Mouse (Mus musculus) heart, embryonic 13.5 days (tissue): Measurements from ENCODE around the gene Hist2h2aa1. TPM values are rescaled to one million over a fixed set of nuclear protein-coding genes. Genes with fewer than 3 reads are reported as not detected.
"Not testable (repeated sequence)": the region's sequence is repeated elsewhere in the genome, so short reads cannot be mapped to it uniquely, and the experiment has no call there.

Experiments used
- ATAC-seq: fragments of 200-750 bp; cut with Nextera tagmentation; 2 replicates; pipeline ENCODE4 v1.8.0; 2017; ENCODE audit warnings: moderate TSS enrichment; ENCODE audit not compliant: insufficient number of reproducible peaks, low FRiP score, low TSS enrichment; ENCODE audit errors: extremely low read depth
- H3K27ac ChIP-seq: fragments of 300-500 bp; sonication (generic); replicated peaks from 2 replicates; pipeline ENCODE4 v1.5.1; 2015; ENCODE audit warnings: moderate library complexity, mild to moderate bottlenecking, inconsistent platforms
- H3K27me3 ChIP-seq: fragments of 300-500 bp; sonication (generic); replicated peaks from 2 replicates; pipeline ENCODE4 v1.6.1; 2015; ENCODE audit warnings: mild to moderate bottlenecking, inconsistent platforms
- H3K36me3 ChIP-seq: fragments of 300-500 bp; sonication (generic); 2 replicates; pipeline ENCODE4 v1.6.1; 2015; ENCODE audit warnings: mild to moderate bottlenecking, inconsistent platforms
- H3K4me1 ChIP-seq: fragments of 300-500 bp; sonication (generic); 2 replicates; pipeline ENCODE4 v1.6.1; 2015; ENCODE audit warnings: inconsistent platforms
- H3K4me2 ChIP-seq: fragments of 300-500 bp; sonication (generic); 2 replicates; pipeline ENCODE4 v1.6.1; 2015; ENCODE audit warnings: inconsistent platforms, mild to moderate bottlenecking, moderate library complexity
- H3K4me3 ChIP-seq: fragments of 300-500 bp; sonication (generic); 2 replicates; pipeline ENCODE4 v1.5.1; 2015; ENCODE audit warnings: moderate library complexity, mild to moderate bottlenecking, inconsistent platforms
- H3K9ac ChIP-seq: fragments of 300-500 bp; sonication (generic); 2 replicates; pipeline ENCODE4 v1.6.1; 2015; ENCODE audit warnings: inconsistent platforms, mild to moderate bottlenecking, moderate library complexity
- H3K9me3 ChIP-seq: fragments of 300-500 bp; sonication (generic); 2 replicates; pipeline ENCODE4 v1.6.1; 2016; ENCODE audit warnings: inconsistent platforms
- WGBS: fragments of 180-500 bp; shearing (Covaris S2); methylation state at CpG from one replicate; pipeline ENCODE4 v1.1.7; 2015; ENCODE audit warnings: mixed read lengths; 5-methylcytosine and 5-hydroxymethylcytosine counted together
- polyA plus RNA-seq: library from polyadenylated mRNA; unstranded; fragments of >200 nt; fragmentation: Nextera tagmentation; extraction: Ambion mirVana; gene quantifications from 2 replicates; pipeline ENCODE4 v1.2.1, GENCODE M21; 2015

The Hist2h2aa1 gene
- polyA plus RNA-seq, 1 experiment from 2014 or later, result 16.1 TPM

GRCm38 (mm10) chr3:96219661-96220130 is 25.6 kb upstream of the Hist2h2aa1 start, which contains the start of the genes Bola1 and Hist2h2ab:
Gene Bola1 (minus strand): TSS chr3:96219709.
Gene Hist2h2ab (plus strand): TSS chr3:96219865.
- Histone ChIP-seq H3K4me3 (peak within 1 kb of the TSS; percentile 74), H3K36me3 (no peaks in the 10 kb centered on the region), H3K4me1 (peaks cover 36% of the 10 kb centered on the region), H3K9me3 (no peaks in the 10 kb centered on the region), H3K27me3 (no peaks in the 10 kb centered on the region), H3K9ac (peak within 1 kb of the TSS; percentile 89), H3K4me2 (peak within 1 kb of the TSS; percentile 82), H3K27ac (peak within 1 kb of the TSS; percentile 98)
- under 1% methylated on average over 37 of the region's 37 CpGs for WGBS
- ATAC-seq, result peak; percentile 68

- under 1% methylated on average over 38 of the region's 47 CpGs for WGBS
- not testable (repeated sequence) for ATAC-seq
Observed at GRCm38 (mm10) chr3:96220131-96220764, 25.0 kb upstream of the Hist2h2aa1 start.

GRCm38 (mm10) chr3:96220765-96221639 is 24.3 kb upstream of the Hist2h2aa1 start, which contains the start of the genes Hist2h2ac and Hist2h2be:
Gene Hist2h2ac (minus strand): TSS chr3:96220880.
Gene Hist2h2be (plus strand): TSS chr3:96221119.
- no peaks in the 10 kb centered on the region for H3K27me3 ChIP-seq
- no peaks in the 10 kb centered on the region for H3K36me3 ChIP-seq
- H3K9ac ChIP-seq, result peak within 1 kb of the TSS; percentile 89
- no peaks in the 10 kb centered on the region for H3K9me3 ChIP-seq
- ATAC-seq, result peak; percentile 78
- H3K4me2 ChIP-seq, result peak within 1 kb of the TSS; percentile 82
- H3K4me1 ChIP-seq, result peaks cover 49% of the 10 kb centered on the region
- under 1% methylated on average over 43 of the region's 43 CpGs for WGBS
- H3K27ac ChIP-seq, result peak within 1 kb of the TSS; percentile 98
- peak within 1 kb of the TSS; percentile 74 for H3K4me3 ChIP-seq

More at GRCm38 (mm10) chr3:96220131-96220764, 25.0 kb upstream of the Hist2h2aa1 start:
- H3K27me3 ChIP-seq, H3K36me3 ChIP-seq, H3K9me3 ChIP-seq: not testable (repeated sequence)
- H3K4me1 ChIP-seq, result peaks cover 42% of the 10 kb centered on the region
- peak overlapping the region; percentile 74 for H3K4me3 ChIP-seq
- peak overlapping the region; percentile 98 for H3K27ac ChIP-seq
- H3K9ac ChIP-seq, result peak overlapping the region; percentile 89
- H3K4me2 ChIP-seq, result peak overlapping the region; percentile 82

DNA sequence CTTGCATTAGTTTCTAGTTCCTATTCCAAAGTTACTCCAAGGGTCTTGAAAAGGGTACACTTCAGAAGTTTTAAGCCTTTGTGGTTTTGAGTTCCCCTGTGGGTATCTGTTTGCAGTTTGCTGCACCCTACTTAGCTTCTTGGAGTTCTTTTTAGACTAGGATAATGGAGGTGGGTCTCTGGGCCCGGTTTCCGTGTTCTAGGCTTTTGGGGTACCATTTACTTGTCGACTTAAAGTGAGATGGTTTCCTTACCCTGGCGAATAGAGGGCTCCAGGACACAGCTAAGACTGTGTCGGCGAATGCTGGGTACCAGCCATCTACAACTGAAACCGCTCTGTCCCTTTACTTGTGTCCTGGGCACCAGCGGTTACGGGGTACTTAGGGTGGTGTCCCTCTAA is 23.7 kb upstream of the Hist2h2aa1 start:
- H3K27me3 ChIP-seq, result no peaks in the 10 kb centered on the region
- 30% methylated on average over 9 of the region's 9 CpGs for WGBS
- H3K9me3 ChIP-seq, result no peaks in the 10 kb centered on the region
- H3K9ac ChIP-seq, result peak overlapping the region; percentile 89
- ATAC-seq, result no peak
- H3K27ac ChIP-seq, result peak overlapping the region; percentile 98
- peak overlapping the region; percentile 82 for H3K4me2 ChIP-seq
- peak overlapping the region; percentile 74 for H3K4me3 ChIP-seq
- H3K36me3 ChIP-seq, result no peaks in the 10 kb centered on the region
- H3K4me1 ChIP-seq, result peaks cover 56% of the 10 kb centered on the region

DNA sequence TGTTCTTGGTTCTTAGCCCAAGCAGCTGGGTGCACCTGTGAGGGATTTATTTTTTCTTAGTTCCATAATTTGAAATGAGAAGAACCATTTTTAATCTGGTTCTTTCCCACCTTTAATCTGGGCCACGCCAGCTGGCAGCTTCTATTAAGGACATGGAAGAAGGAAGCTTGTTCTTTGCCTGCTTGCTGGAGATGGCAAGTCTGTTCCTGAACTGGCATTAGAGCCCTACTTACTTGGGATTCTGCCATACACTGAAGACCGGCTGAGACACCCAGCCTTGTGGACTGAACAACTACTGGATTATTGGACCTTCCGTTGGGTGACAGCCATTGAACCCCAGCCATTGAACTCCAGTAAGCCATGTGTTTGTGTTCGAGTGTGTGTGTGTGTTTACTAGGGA is 22.5 kb upstream of the Hist2h2aa1 start:
- Histone ChIP-seq H3K27me3 (no peaks in the 10 kb centered on the region), H3K9me3 (no peaks in the 10 kb centered on the region), H3K9ac (peak overlapping the region; percentile 89; the same call in 1 of the 2 replicates), H3K36me3 (no peaks in the 10 kb centered on the region), H3K4me1 (peaks cover 64% of the 10 kb centered on the region), H3K27ac (no peak overlapping the region), H3K4me2 (peak overlapping the region; percentile 82), H3K4me3 (no peak overlapping the region)
- WGBS, result 86% methylated on average over 4 of the region's 4 CpGs
- ATAC-seq, result no peak

GRCm38 (mm10) chr3:96225421-96225820 is 19.9 kb upstream of the Hist2h2aa1 start:
- no peak for ATAC-seq
- H3K27me3 ChIP-seq, result no peaks in the 10 kb centered on the region
- H3K36me3 ChIP-seq, result no peaks in the 10 kb centered on the region
- peak overlapping the region; percentile 56; the same call in 1 of the 2 replicates for H3K9ac ChIP-seq
- no peak overlapping the region for H3K27ac ChIP-seq
- H3K4me1 ChIP-seq, result peaks cover 57% of the 10 kb centered on the region
- peak overlapping the region; percentile 18; the same call in 1 of the 2 replicates for H3K4me2 ChIP-seq
- WGBS, result 36% methylated on average over 2 of the region's 2 CpGs
- no peaks in the 10 kb centered on the region for H3K9me3 ChIP-seq
- no peak overlapping the region for H3K4me3 ChIP-seq

GRCm38 (mm10) chr3:96226695-96227648 is 18.3 kb upstream of the Hist2h2aa1 start:
- H3K4me2 ChIP-seq, result no peak overlapping the region
- H3K4me1 ChIP-seq, result peaks cover 50% of the 10 kb centered on the region
- no peak overlapping the region for H3K27ac ChIP-seq
- WGBS, result 65% methylated on average over 8 of the region's 8 CpGs
- no peak overlapping the region for H3K4me3 ChIP-seq
- H3K9ac ChIP-seq, result no peak overlapping the region
- no peaks in the 10 kb centered on the region for H3K27me3 ChIP-seq
- no peaks in the 10 kb centered on the region for H3K36me3 ChIP-seq
- H3K9me3 ChIP-seq, result no peaks in the 10 kb centered on the region
- no peak for ATAC-seq

DNA sequence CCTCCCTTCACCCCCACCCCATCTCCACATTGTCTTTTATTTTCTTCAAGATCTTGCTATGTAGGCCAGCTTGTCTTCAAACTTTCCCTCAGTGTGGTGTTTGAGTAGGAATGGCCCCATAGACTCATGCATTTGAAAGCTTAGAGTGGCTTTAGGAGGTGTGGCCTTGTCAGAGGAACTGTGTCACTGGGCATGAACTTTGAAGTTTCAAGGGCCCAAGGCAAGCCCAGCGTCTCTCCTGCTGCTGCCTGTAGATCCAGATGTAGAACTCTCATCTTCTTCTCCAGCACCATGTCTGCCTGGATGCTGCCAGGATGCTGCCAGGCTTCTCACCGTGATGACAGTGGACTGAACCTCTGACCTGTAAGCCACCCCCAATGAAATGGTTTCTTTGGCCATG is 16.5 kb upstream of the Hist2h2aa1 start:
- Histone ChIP-seq H3K9ac (no peak overlapping the region), H3K4me1 (peaks cover 34% of the 10 kb centered on the region), H3K36me3 (no peaks in the 10 kb centered on the region), H3K9me3 (no peaks in the 10 kb centered on the region), H3K27ac (no peak overlapping the region), H3K4me3 (no peak overlapping the region), H3K4me2 (no peak overlapping the region), H3K27me3 (no peaks in the 10 kb centered on the region)
- no peak for ATAC-seq
- 75% methylated on average over 2 of the region's 2 CpGs for whole genome bisulfite sequencing

- Histone ChIP-seq H3K4me1 (peaks cover 21% of the 10 kb centered on the region), H3K36me3 (no peaks in the 10 kb centered on the region), H3K27ac (no peak overlapping the region), H3K9ac (no peak overlapping the region), H3K4me3 (no peak overlapping the region), H3K4me2 (no peak overlapping the region), H3K9me3 (no peaks in the 10 kb centered on the region), H3K27me3 (no peaks in the 10 kb centered on the region)
- no peak for ATAC-seq
- 65% methylated on average over 2 of the region's 2 CpGs for WGBS
Observed at GRCm38 (mm10) chr3:96230404-96230803, 14.9 kb upstream of the Hist2h2aa1 start.

GRCm38 (mm10) chr3:96230910-96231757 is 14.2 kb upstream of the Hist2h2aa1 start:
- 58% methylated on average over 4 of the region's 4 CpGs for WGBS
- no peak for ATAC-seq

More at GRCm38 (mm10) chr3:96230910-96231757, 14.2 kb upstream of the Hist2h2aa1 start:
- Histone ChIP-seq H3K4me3 (no peak overlapping the region), H3K36me3 (no peaks in the 10 kb centered on the region), H3K9me3 (no peaks in the 10 kb centered on the region), H3K27ac (no peak overlapping the region), H3K4me1 (peaks cover 14% of the 10 kb centered on the region), H3K4me2 (no peak overlapping the region), H3K27me3 (no peaks in the 10 kb centered on the region), H3K9ac (no peak overlapping the region)
